ENCODE assay signal across 8 mouse cellular contexts in genomic region chr9:21426013-21426412, GRCm38 (mm10). TPM values are rescaled to one million over a fixed set of nuclear protein-coding genes. Genes with fewer than 3 reads are reported as not detected.
DNase-seq lines count a peak whose midpoint lies in the region; ATAC-seq and TF ChIP-seq lines count a peak whose summit lies in the region.

No protein-coding gene starts in this region.

- H3K9me3 ChIP-seq in heart, embryonic 11.5 days (replicated peaks; ENCODE audit: control insufficient read depth, low read length) = no peaks in the 10 kb centered on the region
- no peaks in the 10 kb centered on the region for H3K9me3 ChIP-seq in kidney, embryonic 14.5 days (ENCODE audit: control insufficient read depth, low read length)

- TF ChIP-seq CTCF in embryonic fibroblast, embryonic 13.5 days (IDR thresholded peaks at IDR 0.05; ENCODE audit: borderline replicate concordance, insufficient read depth, low read length) = no peak

- H3K9ac ChIP-seq in heart, embryonic 11.5 days (ENCODE audit: low read depth, low read length) = peak overlapping the region; percentile 95
- peak overlapping the region; percentile 93; the same call in 1 of the 2 replicates for H3K9ac ChIP-seq in kidney, embryonic 14.5 days (ENCODE audit: low read depth, low read length)

- peak overlapping the region; percentile 90; the same call in 1 of the 2 replicates for H3K27ac ChIP-seq in heart, embryonic 11.5 days (ENCODE audit: low read depth, low read length)
- peak overlapping the region; percentile 24; the same call in 1 of the 2 replicates for H3K27ac ChIP-seq in embryonic fibroblast, embryonic 13.5 days (ENCODE audit: insufficient read depth, low read length)
- no peak overlapping the region for H3K27ac ChIP-seq in kidney, embryonic 14.5 days (ENCODE audit: low read depth, low read length)

- peak overlapping the region; percentile 98 for H3K4me3 ChIP-seq in heart, embryonic 11.5 days (ENCODE audit: low read depth, low read length)
- peak overlapping the region; percentile 92 for H3K4me3 ChIP-seq in embryonic fibroblast, embryonic 13.5 days (ENCODE audit: insufficient read depth, low read length)
- H3K4me3 ChIP-seq in kidney, embryonic 14.5 days (ENCODE audit: low read length) = peak overlapping the region; percentile 98

- H3K4me2 ChIP-seq in heart, embryonic 11.5 days = peak overlapping the region; percentile 92
- peak overlapping the region; percentile 93 for H3K4me2 ChIP-seq in kidney, embryonic 14.5 days (replicated peaks; ENCODE audit: low read depth, low read length)

- ATAC-seq in heart, embryonic 11.5 days (replicated peaks; ENCODE audit: insufficient number of reproducible peaks, low FRiP score, low TSS enrichment) = no peak
- no peak for ATAC-seq in kidney, embryonic 14.5 days (ENCODE audit: low FRiP score, low TSS enrichment)

- 7% methylated on average over 1 of the region's 1 CpGs for WGBS in heart, embryonic 11.5 days (ENCODE audit: insufficient replicate concordance)
- WGBS in kidney, embryonic 14.5 days = 0% methylated on average over 1 of the region's 1 CpGs

- H3K27me3 ChIP-seq in heart, embryonic 11.5 days (ENCODE audit: control insufficient read depth, insufficient read depth, low read length) = no peaks in the 10 kb centered on the region
- no peaks in the 10 kb centered on the region for H3K27me3 ChIP-seq in kidney, embryonic 14.5 days (ENCODE audit: control insufficient read depth, insufficient read depth, low read length)

- peaks cover 15% of the 10 kb centered on the region for H3K4me1 ChIP-seq in heart, embryonic 11.5 days (ENCODE audit: control insufficient read depth, insufficient read depth, low read length)
- H3K4me1 ChIP-seq in embryonic fibroblast, embryonic 13.5 days (ENCODE audit: control insufficient read depth, insufficient read depth, low read length) = 0 out of 2 replicates have a peak, but pooled peaks cover 4% of the 10 kb centered on the region
- peaks cover 20% of the 10 kb centered on the region for H3K4me1 ChIP-seq in kidney, embryonic 14.5 days (ENCODE audit: control insufficient read depth, insufficient read depth, low read length)

- TF ChIP-seq POLR2A in embryonic fibroblast, embryonic 13.5 days (IDR thresholded peaks at IDR 0.05; ENCODE audit: low read depth, low read length) = no peak

- no peak for DNase-seq in heart, postnatal 4 days
- peak; percentile 40 for DNase-seq in lung, postnatal 14 days
- DNase-seq in yolk sac, embryonic 10.5 days (ENCODE audit: low spot score) = peak; percentile 69
- no peak for DNase-seq in left cerebral cortex, adult 9 months (ENCODE audit: low spot score in 2 of 2)
- no peak for DNase-seq in adrenal gland, postnatal 25 days

- no peaks in the 10 kb centered on the region; the same call in 1 of the 2 replicates for H3K36me3 ChIP-seq in heart, embryonic 11.5 days (ENCODE audit: control insufficient read depth, insufficient read depth, low read length)
- H3K36me3 ChIP-seq in kidney, embryonic 14.5 days (ENCODE audit: control insufficient read depth, insufficient read depth, low read length) = peaks cover 8% of the 10 kb centered on the region; the same call in 1 of the 2 replicates

RNA-seq across cellular contexts. Expression of gene Dnm2, which starts 1.3 kb away (rescaled TPM):
- 62.7 and 68.1 TPM in 2 replicates for polyA plus RNA-seq in heart, embryonic 11.5 days (2014; fragmentation: Nextera tagmentation; extraction: Ambion mirVana)
- total RNA-seq in heart, postnatal 4 days (2021) = 10 to 100 TPM; 83.9 to 86.7 TPM
- polyA plus RNA-seq in embryonic fibroblast, embryonic 13.5 days (2011; ENCODE audit: insufficient read length, low read depth, missing spikeins) = 77.2 and 93.4 TPM in 2 replicates
- polyA plus RNA-seq in kidney, embryonic 14.5 days (2014; fragmentation: Nextera tagmentation; extraction: Ambion mirVana) = 47.8 and 66.1 TPM in 2 replicates
- total RNA-seq in adrenal gland, postnatal 25 days (2021) = 110 and 126 TPM in 2 replicates

RNA-seq across cellular contexts. Expression of gene Qtrt1, which starts 14.4 kb away (rescaled TPM):
- polyA plus RNA-seq in heart, embryonic 11.5 days (2014; fragmentation: Nextera tagmentation; extraction: Ambion mirVana) = 24.2 and 31.7 TPM in 2 replicates
- total RNA-seq in heart, postnatal 4 days (2021) = 10 to 100 TPM; 11.3 to 13.3 TPM
- 30.0 and 35.8 TPM in 2 replicates for polyA plus RNA-seq in embryonic fibroblast, embryonic 13.5 days (2011; ENCODE audit: insufficient read length, low read depth, missing spikeins)
- polyA plus RNA-seq in kidney, embryonic 14.5 days (2014; fragmentation: Nextera tagmentation; extraction: Ambion mirVana) = 55.7 and 76.0 TPM in 2 replicates
- 17.0 and 25.1 TPM in 2 replicates for total RNA-seq in adrenal gland, postnatal 25 days (2021)

RNA-seq across cellular contexts. Expression of gene Ilf3, which starts 58.3 kb away (rescaled TPM):
- 120 and 138 TPM in 2 replicates for polyA plus RNA-seq in heart, embryonic 11.5 days (2014; fragmentation: Nextera tagmentation; extraction: Ambion mirVana)
- total RNA-seq in heart, postnatal 4 days (2021) = 10 to 100 TPM; 79.5 to 80.1 TPM
- polyA plus RNA-seq in embryonic fibroblast, embryonic 13.5 days (2011; ENCODE audit: insufficient read length, low read depth, missing spikeins) = 80.9 and 94.0 TPM in 2 replicates
- 122 and 235 TPM in 2 replicates for polyA plus RNA-seq in kidney, embryonic 14.5 days (2014; fragmentation: Nextera tagmentation; extraction: Ambion mirVana)
- 68.9 and 69.5 TPM in 2 replicates for total RNA-seq in adrenal gland, postnatal 25 days (2021)

Comparison
In these comparisons a context has a peak if more than half of its experiments do, and no peak if none do; other contexts are left out.
1. DNase-seq: peak in lung, postnatal 14 days (single experiment) and yolk sac, embryonic 10.5 days (single experiment); none in heart, postnatal 4 days (single experiment), left cerebral cortex, adult 9 months (0 of 2) and adrenal gland, postnatal 25 days (single experiment).
2. Peak in every context shown above with its lines, with median percentiles within 50 percentile points of each other: H3K4me3 ChIP-seq.